Mouse (Mus musculus): ENCODE measurements around the gene Pxylp1. TPM values are rescaled to one million over a fixed set of nuclear protein-coding genes. Genes with fewer than 3 reads are reported as not detected.
A peak's percentile ranks its signal among the peaks of the same experiment; 100 is the strongest.

Pxylp1 gene
- total RNA-seq, 2 experiments from 2014 or later: 8.8 to 11.0 TPM

DNA sequence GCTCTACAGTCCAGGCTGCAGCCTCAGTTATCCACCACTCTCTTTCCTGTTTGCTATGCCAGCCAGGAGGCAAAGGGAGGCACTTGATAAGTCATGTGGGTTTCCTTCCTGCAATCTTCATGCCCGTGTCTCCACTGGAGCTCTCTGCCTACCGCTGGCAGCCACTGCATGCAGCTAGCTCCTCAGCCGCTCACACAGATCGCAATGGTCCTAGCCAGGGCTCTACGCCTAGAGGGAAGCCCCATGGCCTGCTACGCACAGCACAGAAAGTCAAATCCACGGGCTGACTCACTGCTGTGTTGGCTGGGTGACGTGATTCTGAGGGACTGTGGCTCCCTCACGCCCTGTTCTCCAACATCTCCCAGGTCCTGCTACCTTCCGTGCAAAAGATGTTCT is 31.4 kb downstream of the Pxylp1 start:
- no peak for DNase-seq

GRCm38 (mm10) chr9:96860380-96861091 is 31.9 kb downstream of the Pxylp1 start:
- DNase-seq: no peak

- no peak for DNase-seq
Observed at GRCm38 (mm10) chr9:96859027-96859426, 33.4 kb downstream of the Pxylp1 start.

GRCm38 (mm10) chr9:96857838-96858237 is 34.6 kb downstream of the Pxylp1 start:
- DNase-seq: no peak

- DNase-seq: no peak
Observed at GRCm38 (mm10) chr9:96853300-96854186, 38.9 kb downstream of the Pxylp1 start.

GRCm38 (mm10) chr9:96851634-96852033 is 40.8 kb downstream of the Pxylp1 start:
- no peak for DNase-seq

DNA sequence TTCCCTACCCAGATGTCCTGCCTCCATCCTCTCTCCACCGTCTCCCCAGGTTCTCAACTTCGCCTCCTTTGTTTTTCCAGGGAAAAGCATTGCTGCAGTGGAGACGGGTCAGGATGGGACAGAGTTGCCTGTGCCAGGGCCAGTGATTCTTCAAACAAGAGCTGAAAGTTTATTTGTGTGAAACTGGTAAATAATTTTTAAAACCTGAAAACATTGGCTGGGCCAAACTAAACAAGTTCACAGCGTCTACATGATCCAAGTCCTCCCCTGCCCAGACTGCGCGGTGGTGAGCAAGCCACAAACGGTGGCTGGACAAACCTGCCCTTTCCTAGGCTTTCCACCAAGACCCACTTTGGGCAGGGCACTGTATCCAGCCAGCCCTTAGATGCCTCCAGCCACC is 41.4 kb downstream of the Pxylp1 start:
- no peak for DNase-seq

DNA sequence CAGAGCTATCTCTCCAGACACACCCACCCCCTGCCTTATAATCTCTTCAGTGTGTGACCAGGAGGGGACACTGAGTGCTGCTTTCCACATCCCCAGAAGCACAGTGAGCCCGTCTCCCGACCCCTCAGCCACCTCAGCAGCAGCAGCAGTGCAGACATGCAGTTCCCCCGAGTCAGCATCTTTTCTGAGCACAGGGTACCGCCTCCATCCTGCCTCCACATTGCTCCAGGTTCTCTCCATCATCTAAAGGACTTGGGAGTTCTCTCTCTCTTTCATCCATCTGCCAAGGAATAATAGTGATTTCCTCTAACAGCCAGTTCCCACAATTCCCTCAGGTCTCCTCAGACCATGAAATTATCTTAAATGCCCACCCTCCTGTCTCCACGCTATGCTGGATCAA is 43.5 kb downstream of the Pxylp1 start:
- no peak for DNase-seq

DNA sequence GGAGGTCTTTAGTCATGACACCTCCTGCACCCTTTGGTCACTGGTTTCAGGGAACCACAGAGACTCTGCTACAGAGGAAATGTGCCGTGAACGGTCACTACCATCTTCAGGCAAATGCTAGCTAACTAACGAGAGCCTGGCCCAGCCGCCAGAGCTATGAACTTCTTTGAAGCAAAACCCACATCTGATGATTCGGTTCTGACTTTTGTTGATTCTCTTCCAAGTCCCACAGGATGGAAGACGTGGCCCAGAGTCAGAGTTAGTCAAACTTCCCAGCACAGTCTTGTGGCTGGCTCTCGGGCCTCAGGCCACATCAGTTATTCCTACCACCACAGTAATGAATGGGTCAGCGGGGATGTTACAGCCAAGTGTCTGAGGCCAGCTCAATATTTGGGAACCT is 46.1 kb downstream of the Pxylp1 start:
- no peak for DNase-seq

- peak; percentile 55 for DNase-seq
Observed at GRCm38 (mm10) chr9:96844798-96845209, 47.7 kb downstream of the Pxylp1 start.

DNA sequence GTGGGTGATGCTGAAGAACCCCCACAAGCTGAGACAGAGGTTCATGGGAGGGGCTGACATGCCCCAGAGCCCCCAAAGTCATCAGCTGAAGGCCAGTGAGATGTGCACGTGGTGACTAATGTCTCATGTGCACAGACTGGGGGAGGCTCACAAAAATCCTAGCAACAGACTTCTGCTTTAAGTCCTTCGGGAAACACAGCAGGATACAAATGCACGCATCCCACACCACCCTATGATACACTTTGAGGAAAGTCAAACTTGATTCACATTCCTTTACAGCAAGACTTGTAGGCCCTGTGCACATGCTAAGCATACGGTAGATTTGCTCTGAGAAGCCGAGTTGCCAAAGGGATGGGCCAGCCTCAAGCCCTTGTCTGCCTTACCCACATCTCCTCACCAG is 53.1 kb downstream of the Pxylp1 start:
- DNase-seq: no peak

DNA sequence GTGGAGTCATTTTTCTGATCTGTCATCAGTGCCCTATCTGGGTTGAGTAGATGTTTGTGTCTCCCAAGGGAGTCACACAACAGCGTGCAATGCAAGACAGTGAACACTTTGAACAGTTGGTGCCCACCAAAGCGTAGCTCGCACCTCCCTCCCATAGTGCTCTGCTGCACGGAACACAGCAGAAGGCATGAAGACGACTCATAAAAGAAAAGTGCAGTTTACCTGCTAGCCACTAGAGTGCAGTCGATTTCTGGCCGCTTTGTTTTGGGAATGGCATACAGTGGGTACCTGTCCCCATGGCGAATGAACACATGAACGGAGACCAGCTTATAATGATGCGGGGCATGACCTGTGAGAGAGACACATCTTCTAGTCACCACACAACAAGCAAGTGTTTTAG is 53.6 kb downstream of the Pxylp1 start:
- DNase-seq: peak; percentile 53

DNA sequence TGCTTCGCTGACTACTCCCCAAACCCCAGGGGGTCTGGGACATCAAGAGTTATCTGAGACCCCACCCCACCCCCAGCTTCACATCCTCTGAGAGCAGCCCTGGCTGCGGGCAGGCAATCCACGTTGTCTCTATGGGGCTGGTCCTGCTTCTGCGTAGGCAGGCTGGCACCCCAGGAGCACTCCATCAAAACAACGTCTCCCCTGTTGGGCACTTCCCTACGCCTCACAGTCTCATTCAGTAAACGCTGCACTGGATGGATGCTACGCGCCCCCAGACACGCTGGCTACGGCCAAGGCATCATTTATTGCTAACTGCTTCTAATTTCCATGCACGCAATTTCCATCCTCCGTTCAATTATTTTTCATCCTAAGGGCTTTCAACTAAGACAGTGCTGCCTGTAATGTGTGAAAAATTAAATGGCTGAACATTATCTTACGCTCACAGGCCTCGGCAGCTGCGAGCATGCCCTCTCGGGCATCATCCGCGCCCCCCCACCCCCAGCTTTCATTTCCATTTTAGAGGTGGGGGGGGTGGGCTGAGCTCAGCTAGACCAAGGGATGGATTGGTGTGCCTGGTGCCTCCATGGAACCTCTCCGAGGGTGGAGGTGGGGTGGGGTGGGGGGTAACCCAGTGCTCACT is 54.6 kb downstream of the Pxylp1 start:
- DNase-seq: no peak

DNA sequence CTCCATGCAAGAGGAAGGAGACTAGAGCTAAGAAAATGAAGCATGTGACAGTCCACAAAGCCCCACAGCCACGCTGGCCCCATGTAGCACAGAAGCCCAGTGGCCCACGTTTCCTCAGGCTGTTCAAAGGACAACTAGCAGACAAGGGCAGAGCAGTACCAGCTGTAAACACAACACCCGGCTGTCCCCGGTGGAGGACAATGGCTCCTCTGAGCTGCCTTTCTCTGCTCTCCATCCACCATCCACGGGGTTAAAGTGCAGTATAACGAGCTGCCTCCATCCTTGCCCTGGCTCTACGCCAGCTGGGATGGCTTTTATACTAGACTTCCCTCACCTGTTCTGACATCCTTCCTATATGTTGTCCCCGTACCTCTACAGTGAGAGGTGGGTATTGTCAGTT is 55.5 kb downstream of the Pxylp1 start:
- no peak for DNase-seq

GRCm38 (mm10) chr9:96835374-96835921 is 57.0 kb downstream of the Pxylp1 start:
- DNase-seq: no peak

DNA sequence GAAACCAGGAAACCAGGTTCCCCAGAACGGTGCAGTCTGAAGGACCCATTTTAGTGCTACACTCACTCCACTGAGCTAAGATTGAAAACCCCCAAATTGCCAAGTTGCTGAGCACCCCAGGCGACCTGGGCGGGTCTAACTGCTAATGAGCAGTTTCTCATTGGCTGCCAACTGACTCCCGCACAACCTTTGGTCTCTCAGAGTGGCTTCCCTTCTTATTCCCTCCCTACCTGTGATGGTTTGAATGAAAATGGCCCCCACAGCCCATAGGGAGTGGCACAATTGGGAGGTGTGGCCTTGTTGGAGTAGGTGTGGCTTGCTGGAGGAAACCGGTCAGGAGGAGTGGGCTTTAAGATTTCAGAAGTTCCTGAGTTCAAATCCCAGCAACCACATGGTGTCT is 58.9 kb downstream of the Pxylp1 start:
- DNase-seq: no peak

DNA sequence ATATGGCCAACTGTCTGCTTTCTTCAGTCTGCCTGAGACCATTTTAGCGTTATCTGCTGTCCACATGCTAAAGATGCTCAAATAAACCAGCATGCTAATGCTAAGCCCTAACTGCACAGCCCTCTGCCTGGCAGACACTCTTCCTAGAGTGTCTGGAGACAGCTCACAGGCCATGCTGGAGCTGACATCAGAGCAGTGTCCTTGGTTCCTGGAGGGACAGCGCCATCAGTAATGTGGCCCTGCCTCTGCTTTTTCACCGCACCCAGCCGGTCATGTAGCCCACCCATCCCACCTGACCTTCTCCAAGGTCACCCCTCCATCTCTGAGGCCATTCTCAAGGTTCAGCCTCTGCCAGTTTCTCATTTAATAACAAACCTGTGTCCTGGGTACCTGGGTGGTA is 60.0 kb downstream of the Pxylp1 start:
- DNase-seq: peak; percentile 27

DNA sequence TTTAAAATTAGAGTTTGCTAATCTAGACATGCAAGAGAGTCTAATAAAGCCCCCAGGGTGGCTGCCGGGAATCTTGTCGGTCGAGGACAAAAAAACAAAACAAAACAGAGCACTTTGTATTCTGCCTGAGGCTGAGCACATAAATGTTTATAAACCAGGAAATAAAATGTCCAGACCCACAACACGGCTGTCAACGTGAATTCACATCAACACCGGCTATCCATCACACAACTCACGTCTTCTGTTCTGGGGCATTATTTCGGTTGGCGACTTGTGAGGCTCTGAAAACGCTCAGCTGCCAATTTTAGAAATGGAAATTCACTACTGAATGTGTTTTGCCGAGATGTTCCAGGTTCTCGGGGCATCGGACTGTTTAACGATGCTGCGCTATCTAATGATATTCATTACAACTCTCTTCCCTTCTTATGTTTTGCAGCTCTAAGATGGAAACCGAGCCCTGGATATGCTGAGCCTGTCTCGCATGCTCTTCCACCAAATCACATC is 61.6 kb downstream of the Pxylp1 start:
- no peak for DNase-seq

GRCm38 (mm10) chr9:96829682-96830081 is 62.8 kb downstream of the Pxylp1 start:
- DNase-seq: no peak

GRCm38 (mm10) chr9:96828071-96828470 is 64.4 kb downstream of the Pxylp1 start:
- peak; percentile 40 for DNase-seq

DNA sequence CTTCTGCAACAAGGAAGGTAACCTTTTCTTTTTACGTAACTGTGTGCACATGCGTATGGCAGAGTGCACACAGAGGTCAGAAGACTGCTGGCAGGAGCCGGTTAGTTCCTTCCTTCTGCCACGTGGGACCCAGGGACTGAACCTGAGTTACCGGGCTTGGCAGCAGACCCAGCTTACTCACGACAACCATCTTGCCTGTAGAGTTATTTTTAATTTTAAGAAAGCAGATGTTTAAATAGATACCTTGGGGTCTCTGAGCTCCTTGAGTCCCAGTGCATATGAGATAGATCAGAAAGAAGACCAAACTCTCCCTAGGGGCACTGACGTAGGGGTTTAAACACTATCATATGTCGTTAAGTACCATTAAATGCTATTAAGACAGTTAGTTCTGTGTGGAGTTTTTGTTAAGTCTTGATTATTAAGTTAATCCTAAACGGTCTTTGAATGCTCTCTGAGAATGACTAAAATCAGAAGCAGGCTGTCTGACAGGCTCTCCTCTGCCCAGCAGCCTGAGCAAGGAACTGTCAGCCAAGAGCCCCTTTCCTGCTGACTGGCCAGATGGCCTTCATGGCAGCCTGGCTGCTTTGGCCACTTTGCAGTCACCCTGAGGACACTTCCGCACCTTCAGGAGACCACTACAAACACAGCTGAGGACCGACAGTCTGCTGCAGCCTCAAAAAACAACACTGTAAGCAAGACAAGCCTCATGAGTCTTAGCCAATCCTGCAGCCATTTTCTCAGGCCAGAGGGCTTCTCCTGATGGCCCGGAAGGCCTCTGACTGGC is 65.3 kb downstream of the Pxylp1 start:
- peak; percentile 23 for DNase-seq

- DNase-seq: no peak
Observed at GRCm38 (mm10) chr9:96824857-96825256, 67.6 kb downstream of the Pxylp1 start.
